Comparison of ENCODE assay signal across 12 mouse cellular contexts in the genomic region with DNA sequence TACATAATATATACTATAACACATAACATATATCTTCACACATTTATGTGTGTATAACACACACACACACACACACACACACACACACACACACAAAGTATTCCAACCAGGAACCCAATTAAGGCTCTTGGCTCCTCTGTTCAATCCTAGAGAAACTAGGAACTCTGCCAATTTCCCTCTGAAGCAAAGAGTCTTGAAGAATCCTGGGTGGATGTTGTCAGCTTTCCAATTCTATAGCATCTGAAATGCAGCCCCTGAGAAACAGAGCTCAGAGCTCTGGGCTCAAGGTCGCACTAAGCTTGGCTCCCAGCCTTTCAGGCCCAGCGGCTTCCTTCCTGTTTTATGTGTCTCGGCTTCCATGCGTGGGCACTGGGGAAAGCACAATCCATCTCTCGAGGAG. TPM values are rescaled to one million over a fixed set of nuclear protein-coding genes. Genes with fewer than 3 reads are reported as not detected.
A peak's percentile ranks its signal among the peaks of the same experiment; 100 is the strongest.
DNase-seq lines count a peak whose midpoint lies in the region; ATAC-seq and TF ChIP-seq lines count a peak whose summit lies in the region.
"Had no signal": no experiment of that assay in that cellular context is flagged by ENCODE, and none has a peak within 500 bp of the region (broad histone marks: within the 10 kb centered on the region; RNA-seq: fewer than 3 reads in every experiment).

No protein-coding gene starts in this region.

- ATAC-seq in embryonic facial prominence, embryonic 12.5 days (ENCODE audit: insufficient number of reproducible peaks, insufficient read depth, low FRiP score, low TSS enrichment) = no peak

- no peak overlapping the region for H3K4me2 ChIP-seq in embryonic facial prominence, embryonic 12.5 days (replicated peaks)
- H3K4me2 ChIP-seq: limb, embryonic 12.5 days had no signal

- 35% methylated on average over 5 of the region's 5 CpGs for WGBS in embryonic facial prominence, embryonic 12.5 days
- WGBS in embryonic facial prominence, embryonic 10.5 days = 41% methylated on average over 5 of the region's 5 CpGs

- TF ChIP-seq CTCF in gastrocnemius, adult 2 months (IDR thresholded peaks at IDR 0.05) = no peak

- no peaks in the 10 kb centered on the region for H3K27me3 ChIP-seq in embryonic facial prominence, embryonic 12.5 days
- H3K27me3 ChIP-seq in embryonic facial prominence, embryonic 10.5 days (replicated peaks; ENCODE audit: low read depth, poor library complexity, severe bottlenecking) = peaks cover 42% of the 10 kb centered on the region
- H3K27me3 ChIP-seq: limb, embryonic 12.5 days had no signal

- no peak overlapping the region for H3K9ac ChIP-seq in embryonic facial prominence, embryonic 12.5 days
- H3K9ac ChIP-seq: limb, embryonic 12.5 days had no signal

- no peak overlapping the region for H3K4me3 ChIP-seq in embryonic facial prominence, embryonic 12.5 days
- H3K4me3 ChIP-seq in embryonic facial prominence, embryonic 10.5 days = no peak overlapping the region
- H3K4me3 ChIP-seq in gastrocnemius, adult 2 months = no peak overlapping the region
- H3K4me3 ChIP-seq: limb, embryonic 12.5 days had no signal

- peaks cover 15% of the 10 kb centered on the region for H3K4me1 ChIP-seq in embryonic facial prominence, embryonic 12.5 days
- peaks cover 56% of the 10 kb centered on the region for H3K4me1 ChIP-seq in embryonic facial prominence, embryonic 10.5 days

- peak overlapping the region; percentile 57; the same call in 1 of the 2 replicates for H3K27ac ChIP-seq in embryonic facial prominence, embryonic 12.5 days
- H3K27ac ChIP-seq in embryonic facial prominence, embryonic 10.5 days (replicated peaks) = no peak overlapping the region
- no peak overlapping the region for H3K27ac ChIP-seq in gastrocnemius, adult 2 months
- H3K27ac ChIP-seq: limb, embryonic 12.5 days had no signal

- H3K9me3 ChIP-seq in embryonic facial prominence, embryonic 12.5 days = no peaks in the 10 kb centered on the region
- no peaks in the 10 kb centered on the region for H3K9me3 ChIP-seq in embryonic facial prominence, embryonic 10.5 days
- H3K9me3 ChIP-seq: limb, embryonic 12.5 days had no signal

- intact Hi-C loops in left cerebral cortex, postnatal 25 days (cut with DNase I) = no loop called here
- intact Hi-C loops in gastrocnemius, adult 2 months (cut with DNase I) = no loop called here

- H3K36me3 ChIP-seq in embryonic facial prominence, embryonic 12.5 days = no peaks in the 10 kb centered on the region
- no peaks in the 10 kb centered on the region for H3K36me3 ChIP-seq in embryonic facial prominence, embryonic 10.5 days (replicated peaks)
- H3K36me3 ChIP-seq: limb, embryonic 12.5 days had no signal

- DNase-seq in embryonic facial prominence, embryonic 10.5 days (ENCODE audit: low spot score) = no peak
- DNase-seq in layer of hippocampus, adult 11-12 months (ENCODE audit: low spot score) = peak; percentile 8
- DNase-seq in layer of hippocampus, adult 8-10 months (ENCODE audit: low spot score in 2 of 2) = no peak
- peak; percentile 44 for DNase-seq in NIH3T3 (ENCODE audit: low read depth)
- peak; percentile 38 to 78 for DNase-seq in left cerebral cortex, postnatal 25 days (ENCODE audit: low spot score in 2 of 2)
- no peak for DNase-seq in spleen, postnatal 4 days (ENCODE audit: low spot score in 2 of 2)
- no peak for DNase-seq in gastrocnemius, adult 2 months
- DNase-seq: heart, adult 18-20 months had no signal

RNA-seq across cellular contexts. Expression of gene 4930470P17Rik, which starts 51.6 kb away (rescaled TPM):
- polyA plus RNA-seq in embryonic facial prominence, embryonic 12.5 days (2016; fragmentation: Nextera tagmentation; extraction: Ambion mirVana) = not detected in 2 replicates
- not detected in 2 replicates for polyA plus RNA-seq in embryonic facial prominence, embryonic 10.5 days (2016; fragmentation: Nextera tagmentation; extraction: Ambion mirVana)
- total RNA-seq in layer of hippocampus, adult 8-10 months (2022) = not detected
- not detected for total RNA-seq in left cerebral cortex, postnatal 25 days (2021)
- total RNA-seq in gastrocnemius, adult 2 months (2021) = not detected
- total RNA-seq: heart, adult 18-20 months had no signal
- polyA plus RNA-seq: cortical plate, adult 2 months; limb, embryonic 12.5 days; thymus, postnatal 0 days had no signal

RNA-seq across cellular contexts. Expression of gene Cyp24a1, which starts 53.3 kb away (rescaled TPM):
- not detected in 2 replicates for polyA plus RNA-seq in embryonic facial prominence, embryonic 12.5 days (2016; fragmentation: Nextera tagmentation; extraction: Ambion mirVana)
- not detected in 2 replicates for polyA plus RNA-seq in embryonic facial prominence, embryonic 10.5 days (2016; fragmentation: Nextera tagmentation; extraction: Ambion mirVana)
- under 1 TPM in 1 of 4 experiments, not detected in 3; 0.11 TPM for total RNA-seq in layer of hippocampus, adult 8-10 months (2022)
- total RNA-seq in left cerebral cortex, postnatal 25 days (2021) = not detected
- total RNA-seq in gastrocnemius, adult 2 months (2021) = not detected
- total RNA-seq: heart, adult 18-20 months had no signal
- polyA plus RNA-seq: limb, embryonic 12.5 days had no signal

RNA-seq across cellular contexts. Expression of gene Pfdn4, which starts 54.0 kb away (rescaled TPM):
- 95.7 and 99.3 TPM in 2 replicates for polyA plus RNA-seq in embryonic facial prominence, embryonic 12.5 days (2016; fragmentation: Nextera tagmentation; extraction: Ambion mirVana)
- polyA plus RNA-seq in embryonic facial prominence, embryonic 10.5 days (2016; fragmentation: Nextera tagmentation; extraction: Ambion mirVana) = 91.9 and 96.9 TPM in 2 replicates
- 10 to 100 TPM; 23.8 to 34.6 (median 28.4) TPM for total RNA-seq in layer of hippocampus, adult 8-10 months (2022)
- 10 to 100 TPM; 29.4 to 31.0 TPM for total RNA-seq in left cerebral cortex, postnatal 25 days (2021)
- total RNA-seq in gastrocnemius, adult 2 months (2021) = 10 to 100 TPM; 11.8 to 14.4 TPM

Comparison
In these comparisons a context has a peak if more than half of its experiments do, and no peak if none do; other contexts are left out.
1. DNase-seq: peak in layer of hippocampus, adult 11-12 months (single experiment), NIH3T3 (single experiment) and left cerebral cortex, postnatal 25 days (2 of 2); none in embryonic facial prominence, embryonic 10.5 days (single experiment), layer of hippocampus, adult 8-10 months (0 of 2), spleen, postnatal 4 days (0 of 2) and gastrocnemius, adult 2 months (single experiment).